Mouse (Mus musculus): ENCODE results near the gene Gid8. TPM values are rescaled to one million over a fixed set of nuclear protein-coding genes. Genes with fewer than 3 reads are reported as not detected.
"Not testable (repeated sequence)": the region's sequence is repeated elsewhere in the genome, so short reads cannot be mapped to it uniquely, and the experiment has no call there.

Gid8 gene
- polyA plus RNA-seq, 1 experiment from 2014 or later, result 52.0 TPM

- whole genome bisulfite sequencing, result 94% methylated on average over 5 of the region's 5 CpGs
- not testable (repeated sequence) for H3K4me2 ChIP-seq; H3K9ac ChIP-seq; H3K27ac ChIP-seq; H3K4me1 ChIP-seq; H3K9me3 ChIP-seq; H3K4me3 ChIP-seq (replicated peaks); ATAC-seq (ENCODE audit: low FRiP score); H3K27me3 ChIP-seq
- H3K36me3 ChIP-seq (replicated peaks), result peaks cover 61% of the 10 kb centered on the region
Observed at GRCm38 (mm10) chr2:180722748-180723147, 12.8 kb downstream of the Gid8 start.

- Histone ChIP-seq H3K27ac (no peak overlapping the region), H3K4me2 (no peak overlapping the region), H3K9me3 (no peaks in the 10 kb centered on the region), H3K4me3 (replicated peaks) (no peak overlapping the region), H3K4me1 (peaks cover 5% of the 10 kb centered on the region; the same call in 1 of the 2 replicates), H3K36me3 (replicated peaks) (peaks cover 51% of the 10 kb centered on the region), H3K9ac (no peak overlapping the region), H3K27me3 (peaks cover 3% of the 10 kb centered on the region; the same call in 1 of the 2 replicates)
- ATAC-seq (ENCODE audit: low FRiP score), result no peak
- 76% methylated on average over 2 of the region's 2 CpGs for WGBS
Observed at GRCm38 (mm10) chr2:180723865-180724264, 13.9 kb downstream of the Gid8 start.

- 7% methylated on average over 18 of the region's 18 CpGs for WGBS
- Histone ChIP-seq H3K4me2 (no peak within 1 kb of the TSS), H3K4me1 (peaks cover 5% of the 10 kb centered on the region; the same call in 1 of the 2 replicates), H3K27ac (no peak within 1 kb of the TSS), H3K36me3 (replicated peaks) (peaks cover 44% of the 10 kb centered on the region), H3K9ac (no peak within 1 kb of the TSS), H3K27me3 (peaks cover 3% of the 10 kb centered on the region; the same call in 1 of the 2 replicates), H3K4me3 (replicated peaks) (no peak within 1 kb of the TSS), H3K9me3 (no peaks in the 10 kb centered on the region)
- no peak for ATAC-seq (ENCODE audit: low FRiP score)
Observed at GRCm38 (mm10) chr2:180724585-180725413, 14.9 kb downstream of the Gid8 start, which contains the start of gene Slc17a9. Slc17a9 (plus strand) TSS chr2:180725263.

- Histone ChIP-seq H3K27me3 (peaks cover 3% of the 10 kb centered on the region; the same call in 1 of the 2 replicates), H3K9ac (no peak overlapping the region), H3K4me2 (no peak overlapping the region), H3K36me3 (replicated peaks) (peaks cover 38% of the 10 kb centered on the region), H3K27ac (no peak overlapping the region), H3K4me3 (replicated peaks) (no peak overlapping the region), H3K4me1 (peaks cover 5% of the 10 kb centered on the region; the same call in 1 of the 2 replicates), H3K9me3 (no peaks in the 10 kb centered on the region)
- no peak for ATAC-seq (ENCODE audit: low FRiP score)
- WGBS, result 10% methylated on average over 6 of the region's 6 CpGs
Observed at GRCm38 (mm10) chr2:180725414-180725778, 15.5 kb downstream of the Gid8 start.

- peaks cover 5% of the 10 kb centered on the region; the same call in 1 of the 2 replicates for H3K4me1 ChIP-seq
- 38% methylated on average over 8 of the region's 8 CpGs for WGBS
- H3K36me3 ChIP-seq (replicated peaks), result peaks cover 31% of the 10 kb centered on the region
- H3K9me3 ChIP-seq, result no peaks in the 10 kb centered on the region
- peaks cover 3% of the 10 kb centered on the region; the same call in 1 of the 2 replicates for H3K27me3 ChIP-seq
- no peak overlapping the region for H3K27ac ChIP-seq
- H3K9ac ChIP-seq, result no peak overlapping the region
- no peak overlapping the region for H3K4me3 ChIP-seq (replicated peaks)
- no peak for ATAC-seq (ENCODE audit: low FRiP score)
- H3K4me2 ChIP-seq, result no peak overlapping the region
Observed at GRCm38 (mm10) chr2:180725856-180726629, 16.1 kb downstream of the Gid8 start.

- Histone ChIP-seq H3K27me3 (peaks cover 3% of the 10 kb centered on the region; the same call in 1 of the 2 replicates), H3K9ac (no peak overlapping the region), H3K36me3 (replicated peaks) (peaks cover 23% of the 10 kb centered on the region), H3K27ac (no peak overlapping the region), H3K4me2 (no peak overlapping the region), H3K4me1 (peaks cover 5% of the 10 kb centered on the region; the same call in 1 of the 2 replicates), H3K9me3 (no peaks in the 10 kb centered on the region), H3K4me3 (replicated peaks) (no peak overlapping the region)
- ATAC-seq (ENCODE audit: low FRiP score), result no peak
- 79% methylated on average over 6 of the region's 6 CpGs for WGBS
Observed at GRCm38 (mm10) chr2:180726658-180727442, 16.9 kb downstream of the Gid8 start.

- no peak overlapping the region for H3K4me2 ChIP-seq
- peaks cover 15% of the 10 kb centered on the region for H3K36me3 ChIP-seq (replicated peaks)
- WGBS, result 66% methylated on average over 4 of the region's 4 CpGs
- H3K4me1 ChIP-seq, result peaks cover 5% of the 10 kb centered on the region; the same call in 1 of the 2 replicates
- H3K27ac ChIP-seq, result no peak overlapping the region
- H3K4me3 ChIP-seq (replicated peaks), result no peak overlapping the region
- no peaks in the 10 kb centered on the region for H3K9me3 ChIP-seq
- ATAC-seq (ENCODE audit: low FRiP score), result no peak
- H3K27me3 ChIP-seq, result peaks cover 3% of the 10 kb centered on the region; the same call in 1 of the 2 replicates
- H3K9ac ChIP-seq, result no peak overlapping the region
Observed at GRCm38 (mm10) chr2:180727613-180728021, 17.7 kb downstream of the Gid8 start.

- H3K9me3 ChIP-seq, result no peaks in the 10 kb centered on the region
- no peak overlapping the region for H3K4me2 ChIP-seq
- no peaks in the 10 kb centered on the region; the same call in 1 of the 2 replicates for H3K4me1 ChIP-seq
- no peak overlapping the region for H3K27ac ChIP-seq
- WGBS, result 73% methylated on average over 3 of the region's 3 CpGs
- no peaks in the 10 kb centered on the region for H3K36me3 ChIP-seq (replicated peaks)
- H3K4me3 ChIP-seq (replicated peaks), result no peak overlapping the region
- no peaks in the 10 kb centered on the region for H3K27me3 ChIP-seq
- no peak overlapping the region for H3K9ac ChIP-seq
- ATAC-seq (ENCODE audit: low FRiP score), result no peak
Observed at GRCm38 (mm10) chr2:180731036-180731435, 21.1 kb downstream of the Gid8 start.

GRCm38 (mm10) chr2:180731984-180732383 lies 22.1 kb downstream of the Gid8 start:
- peaks cover 5% of the 10 kb centered on the region; the same call in 1 of the 2 replicates for H3K27me3 ChIP-seq

GRCm38 (mm10) chr2:180735232-180735631 lies 25.3 kb downstream of the Gid8 start:
- Histone ChIP-seq H3K4me1 (no peaks in the 10 kb centered on the region), H3K36me3 (replicated peaks) (no peaks in the 10 kb centered on the region), H3K9me3 (no peaks in the 10 kb centered on the region), H3K27me3 (peaks cover 17% of the 10 kb centered on the region; the same call in 1 of the 2 replicates), H3K27ac (no peak overlapping the region), H3K4me3 (replicated peaks) (no peak overlapping the region), H3K9ac (no peak overlapping the region), H3K4me2 (no peak overlapping the region)
- 83% methylated on average over 6 of the region's 7 CpGs for WGBS
- ATAC-seq (ENCODE audit: low FRiP score), result no peak

More at GRCm38 (mm10) chr2:180731984-180732383, 22.1 kb downstream of the Gid8 start:
- H3K36me3 ChIP-seq (replicated peaks), result no peaks in the 10 kb centered on the region
- H3K4me2 ChIP-seq, result no peak overlapping the region
- no peak overlapping the region for H3K9ac ChIP-seq
- H3K9me3 ChIP-seq, result no peaks in the 10 kb centered on the region
- H3K4me3 ChIP-seq (replicated peaks), result no peak overlapping the region
- WGBS, result 73% methylated on average over 6 of the region's 6 CpGs
- ATAC-seq (ENCODE audit: low FRiP score), result no peak
- H3K27ac ChIP-seq, result no peak overlapping the region
- no peaks in the 10 kb centered on the region for H3K4me1 ChIP-seq

GRCm38 (mm10) chr2:180737984-180738383 lies 28.1 kb downstream of the Gid8 start:
- WGBS, result 78% methylated on average over 2 of the region's 2 CpGs
- no peak overlapping the region for H3K27ac ChIP-seq
- no peaks in the 10 kb centered on the region for H3K4me1 ChIP-seq
- no peak overlapping the region for H3K4me3 ChIP-seq (replicated peaks)
- H3K4me2 ChIP-seq, result no peak overlapping the region
- ATAC-seq (ENCODE audit: low FRiP score), result no peak
- H3K9ac ChIP-seq, result no peak overlapping the region
- no peaks in the 10 kb centered on the region for H3K36me3 ChIP-seq (replicated peaks)
- no peaks in the 10 kb centered on the region for H3K9me3 ChIP-seq
- peaks cover 24% of the 10 kb centered on the region for H3K27me3 ChIP-seq
